Mouse (Mus musculus) kidney, adult 9 months (tissue): ENCODE data around the gene Alg14.

ENCODE experiments used
- DNase-seq: peaks from one replicate; pipeline ENCODE4 v3.0.0; 2022

Gene Alg14

DNA sequence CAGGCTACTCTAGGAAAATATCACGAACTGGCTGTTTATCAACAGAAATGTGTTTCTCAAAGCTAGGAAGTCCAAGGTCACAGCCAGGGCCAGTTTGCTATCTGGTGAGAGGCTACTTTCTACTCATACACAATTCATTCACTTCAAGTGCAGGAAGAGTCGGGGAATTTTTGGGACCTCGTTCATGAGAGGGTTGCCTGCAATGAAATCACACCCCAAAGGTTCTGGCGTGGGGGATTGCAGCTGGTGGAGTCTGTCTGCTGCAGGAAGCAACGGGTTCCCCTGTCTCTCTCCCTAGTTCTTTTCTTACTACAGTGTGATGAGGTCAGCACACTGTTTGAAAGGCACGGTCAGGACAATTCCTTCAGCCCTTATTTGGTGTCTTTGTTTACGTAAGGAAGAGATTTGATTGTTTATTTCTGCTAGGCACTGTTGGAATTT lies 48.8 kb downstream of the Alg14 start:
- no peak for DNase-seq

DNA sequence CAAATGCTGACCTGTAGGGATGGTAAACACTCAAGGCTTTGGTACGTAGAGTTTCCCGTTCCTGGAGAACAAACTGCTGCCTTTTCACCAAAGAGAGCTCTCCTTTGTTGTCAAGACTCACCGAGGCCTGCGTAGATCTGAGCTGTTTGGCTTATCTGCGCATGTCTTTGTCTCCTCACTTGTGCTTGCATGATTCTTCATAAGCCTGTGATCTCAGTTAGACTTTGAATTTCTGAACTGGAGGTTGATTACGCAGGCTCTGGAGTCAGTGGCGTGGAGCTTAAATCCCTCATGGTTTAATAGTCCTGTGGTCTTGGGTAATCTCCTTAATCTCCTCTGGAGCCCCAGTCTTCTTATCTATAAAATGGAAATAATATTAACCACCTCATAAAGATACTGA lies 51.7 kb downstream of the Alg14 start:
- DNase-seq: no peak

DNA sequence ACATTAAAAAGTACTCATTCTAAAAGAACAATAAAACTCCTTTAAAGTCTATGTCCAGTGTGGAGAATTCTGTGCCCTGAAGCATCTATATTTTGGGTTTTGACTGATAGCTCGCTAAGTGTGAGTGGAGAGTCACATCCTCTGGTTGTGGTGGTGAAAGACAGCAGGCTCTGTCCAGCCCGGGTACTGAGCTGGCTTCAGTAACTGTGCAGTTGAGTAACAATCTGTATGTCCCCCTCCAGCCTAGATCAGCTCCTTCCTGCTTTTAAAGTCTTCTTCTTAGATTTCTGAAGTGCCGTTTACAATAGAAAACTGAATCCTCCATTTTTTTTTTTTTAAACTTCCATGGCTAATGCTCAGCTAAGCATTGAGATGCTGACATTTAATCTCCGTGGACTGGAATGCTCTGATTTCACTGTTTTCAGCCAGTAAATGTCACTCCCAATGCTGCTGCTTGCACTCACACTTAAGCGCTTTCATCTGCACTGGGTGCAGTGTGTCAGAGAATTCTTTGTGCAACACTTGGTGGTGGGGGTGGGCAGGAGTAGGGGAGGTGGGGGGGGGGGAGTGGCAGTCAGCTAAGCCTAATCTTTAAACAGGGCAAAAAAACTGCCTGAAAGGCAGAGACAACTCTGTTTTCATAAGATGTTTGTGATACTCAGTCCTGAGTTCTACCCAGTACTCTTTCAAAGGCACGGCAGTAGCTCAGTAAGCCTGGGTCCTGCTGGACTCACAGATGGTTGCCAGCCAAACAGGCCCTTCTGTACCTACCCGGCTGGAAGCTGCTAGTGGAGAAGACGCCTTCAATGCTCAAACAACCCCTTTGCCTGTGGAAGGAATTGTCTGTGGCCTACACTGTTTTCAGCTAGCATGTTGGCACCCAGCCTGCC lies 52.7 kb downstream of the Alg14 start:
- no peak for DNase-seq

DNA sequence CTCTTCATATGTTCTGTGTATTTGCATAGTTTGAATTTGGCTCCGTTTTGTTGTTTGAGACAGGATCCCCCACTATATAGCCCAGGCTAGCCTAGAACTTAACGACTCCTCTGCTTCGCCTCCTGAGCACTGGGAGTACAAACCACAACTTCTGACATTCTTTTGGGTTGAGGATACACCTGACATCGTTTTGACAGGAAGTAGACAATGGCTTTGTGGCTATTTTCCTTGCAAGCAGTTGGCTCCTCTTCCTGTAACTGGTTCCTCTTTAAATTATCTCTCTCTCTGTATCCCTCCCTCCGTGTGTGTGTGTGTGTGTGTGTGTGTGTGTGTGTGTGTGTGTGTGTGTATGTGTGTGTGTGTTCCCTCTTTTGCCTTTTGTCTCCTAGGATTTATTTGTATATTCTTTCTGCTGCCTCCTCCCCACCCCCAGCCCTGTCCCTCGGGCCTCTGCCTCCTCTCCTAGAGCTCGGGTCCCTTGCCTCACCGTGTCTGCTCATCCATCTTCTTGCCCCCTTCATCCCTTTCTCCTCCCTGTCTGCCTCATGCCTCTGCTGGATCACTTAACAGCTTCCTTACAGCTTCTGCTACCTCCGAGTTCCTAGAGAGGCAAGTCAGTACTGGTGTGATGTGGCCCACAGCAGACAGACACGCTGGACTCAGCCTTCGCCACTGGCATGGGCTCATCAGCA lies 53.5 kb downstream of the Alg14 start:
- no peak for DNase-seq

DNA sequence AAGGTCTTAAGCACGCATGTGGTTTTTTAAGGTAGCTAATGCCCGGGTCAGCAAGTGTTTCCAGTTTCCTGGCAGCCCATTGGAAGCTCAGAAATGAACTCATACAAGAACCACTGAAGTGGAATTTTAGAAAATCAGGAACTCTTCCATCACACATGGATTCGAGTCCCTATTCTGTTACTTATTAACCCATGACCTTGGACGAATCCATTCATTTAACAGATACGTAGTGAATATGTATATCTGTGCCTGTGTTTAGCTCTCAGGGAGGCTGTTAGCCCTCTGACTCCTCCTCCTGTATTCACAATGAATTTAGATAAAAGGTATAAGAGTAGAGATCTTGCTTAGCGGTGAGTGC lies 54.0 kb downstream of the Alg14 start:
- DNase-seq: peak; percentile 52

DNA sequence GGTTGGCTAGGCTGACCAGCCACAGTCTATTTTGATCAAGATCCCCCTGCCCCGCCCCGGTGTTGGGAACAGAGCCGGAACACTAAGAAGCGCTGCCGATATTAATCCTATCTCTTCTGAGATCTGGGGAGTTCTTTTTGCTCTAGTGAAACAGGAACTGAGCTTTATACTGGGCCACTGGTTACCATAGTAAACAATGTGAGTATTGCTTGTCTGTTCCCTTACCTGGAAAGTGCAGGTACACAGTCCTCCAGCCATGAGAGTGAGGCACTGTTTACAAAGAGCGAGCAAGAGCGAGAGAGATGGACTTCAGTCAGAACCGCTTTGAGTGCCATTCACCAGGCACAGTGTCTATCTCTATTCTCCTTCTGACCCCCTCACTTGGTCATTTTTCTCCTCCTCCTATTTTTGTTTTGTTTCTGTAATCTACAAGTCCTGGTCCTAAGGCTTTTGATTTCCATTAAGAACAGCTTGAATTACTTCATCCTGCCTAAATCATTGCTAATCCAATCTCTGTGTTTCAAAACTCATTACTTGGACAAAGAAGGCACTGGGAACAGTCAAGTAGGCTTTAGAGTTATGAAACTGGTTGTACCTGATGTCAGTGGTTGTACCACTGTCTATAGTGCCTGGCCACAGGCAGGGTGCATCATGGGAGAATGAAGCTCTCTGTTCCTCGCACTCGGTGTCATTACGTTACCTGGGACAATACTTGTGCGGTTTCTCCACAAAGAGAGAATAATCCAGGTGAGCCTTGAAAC lies 55.1 kb downstream of the Alg14 start:
- DNase-seq: no peak

DNA sequence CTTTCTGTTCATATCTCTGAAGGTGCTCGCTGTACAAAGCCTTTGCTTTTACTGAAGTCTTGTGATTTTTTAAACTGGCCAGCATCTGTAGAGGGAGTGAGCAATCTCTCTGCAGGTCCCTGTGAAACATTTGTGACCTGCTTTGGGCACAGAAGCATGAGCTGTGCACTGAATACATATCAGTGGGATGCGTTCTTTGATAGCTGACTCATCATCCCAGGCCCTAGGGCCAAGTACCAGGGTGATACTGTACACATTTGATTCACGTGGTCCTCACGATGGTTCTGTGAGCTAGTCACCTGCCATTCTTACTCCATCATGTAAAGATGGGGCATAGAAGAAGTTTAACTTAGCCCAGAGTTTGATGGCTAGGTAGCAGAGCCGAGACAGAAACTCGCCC lies 57.2 kb downstream of the Alg14 start:
- DNase-seq: no peak

DNA sequence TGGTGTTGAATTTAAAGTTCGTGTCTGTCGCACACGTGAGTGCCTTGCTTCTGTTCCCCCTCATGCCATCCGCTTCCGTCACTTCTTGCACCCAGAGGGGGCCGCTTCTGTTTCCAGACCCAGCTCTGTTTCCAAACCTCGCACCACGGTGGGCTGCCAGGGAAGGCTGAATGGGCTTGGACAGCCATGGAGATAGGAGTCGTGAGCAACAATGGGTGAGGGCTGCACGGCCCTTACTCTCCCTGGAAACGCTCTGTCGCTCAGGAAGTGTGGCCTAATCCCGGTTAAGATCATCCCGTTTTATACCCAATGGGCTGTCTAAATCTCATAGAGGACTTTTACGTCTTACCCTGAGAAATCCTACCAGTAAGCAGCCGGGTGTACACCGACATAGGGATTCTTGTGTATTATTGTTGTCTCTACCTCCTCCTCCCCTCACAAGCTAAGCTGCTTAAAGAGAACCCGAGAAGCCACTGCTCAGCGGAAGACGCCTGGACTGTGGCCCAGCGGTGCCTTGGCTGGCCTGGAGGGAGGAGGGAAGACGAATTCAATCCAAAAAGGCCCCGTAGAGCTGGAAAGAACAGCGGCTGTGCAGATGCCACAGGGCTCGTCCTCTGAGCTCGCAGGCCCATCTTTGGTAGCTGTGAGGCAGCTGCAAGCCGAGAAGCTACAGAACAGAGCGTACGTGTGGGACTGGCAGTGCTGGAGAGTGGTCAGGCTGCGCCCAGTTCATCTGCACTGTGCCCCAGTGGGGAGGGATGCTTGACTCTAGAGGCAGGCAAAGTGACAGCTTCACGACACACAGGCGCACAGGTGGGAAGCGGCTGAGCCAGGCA lies 58.0 kb downstream of the Alg14 start:
- no peak for DNase-seq

DNA sequence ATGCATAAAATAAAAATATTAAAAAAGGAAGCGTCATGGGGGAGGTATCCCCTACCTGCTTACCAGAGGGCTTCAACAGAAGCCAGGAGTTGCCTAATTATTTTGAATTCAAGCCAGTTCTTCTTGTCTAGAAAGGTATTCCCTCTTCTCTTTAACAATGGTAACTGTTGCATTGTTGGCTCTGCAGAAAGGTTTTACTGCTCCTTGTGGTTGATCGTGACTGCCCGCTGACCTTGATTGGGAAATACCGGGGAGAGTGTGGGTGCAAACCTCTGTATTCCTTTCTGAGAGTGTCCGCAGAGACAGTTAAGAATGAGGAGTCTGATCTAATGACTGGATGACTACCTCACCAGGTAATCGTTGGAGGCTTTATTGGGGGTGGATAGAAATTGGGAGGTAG lies 59.7 kb downstream of the Alg14 start:
- no peak for DNase-seq

DNA sequence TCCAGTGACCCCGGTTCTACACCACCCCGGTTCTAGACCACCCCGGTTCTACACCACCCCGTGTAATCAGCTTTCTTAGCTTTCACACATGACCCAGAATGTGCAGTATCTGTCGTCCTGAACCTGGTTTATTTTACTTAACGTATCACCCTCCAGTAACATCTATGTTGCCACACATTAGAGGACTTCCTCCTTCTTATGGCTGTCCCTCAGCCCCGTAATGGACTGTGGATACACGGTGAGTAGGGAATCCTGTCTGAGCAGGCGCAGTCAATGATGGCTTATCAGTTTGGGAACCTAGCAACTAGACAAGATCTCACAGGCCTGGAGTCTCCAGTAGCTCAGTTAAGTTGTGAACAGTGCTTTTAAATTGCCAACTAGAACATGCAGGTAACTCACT lies 62.7 kb downstream of the Alg14 start:
- DNase-seq: no peak

DNA sequence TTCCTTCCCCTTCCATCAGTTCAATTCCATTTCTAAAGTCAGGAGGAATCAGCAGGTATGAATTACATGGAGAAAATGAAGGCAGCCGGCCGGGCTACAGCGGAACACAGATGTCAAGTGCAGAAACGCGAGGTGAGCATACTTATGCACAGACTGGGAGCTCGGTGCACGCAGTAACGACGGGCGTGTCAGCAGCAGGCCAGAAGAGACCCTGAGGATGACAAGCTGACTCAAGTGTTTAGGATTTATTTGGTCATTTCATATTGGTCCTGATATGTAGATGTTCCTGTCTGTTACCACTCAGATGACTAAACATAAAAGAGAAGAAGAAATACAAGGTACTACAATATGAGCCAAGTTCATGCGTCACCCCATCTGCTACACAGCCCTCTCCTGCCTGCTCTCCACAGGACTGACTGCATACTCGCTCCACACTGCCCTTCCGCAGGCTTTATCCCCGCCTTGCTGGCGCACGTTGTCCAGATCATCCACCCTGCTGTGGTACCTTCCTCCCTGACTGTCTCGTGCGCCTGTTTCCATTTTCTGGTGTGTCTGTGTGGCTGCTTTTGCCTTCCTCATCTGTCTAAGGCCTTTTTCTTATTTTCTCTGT lies 63.4 kb downstream of the Alg14 start:
- no peak for DNase-seq

DNA sequence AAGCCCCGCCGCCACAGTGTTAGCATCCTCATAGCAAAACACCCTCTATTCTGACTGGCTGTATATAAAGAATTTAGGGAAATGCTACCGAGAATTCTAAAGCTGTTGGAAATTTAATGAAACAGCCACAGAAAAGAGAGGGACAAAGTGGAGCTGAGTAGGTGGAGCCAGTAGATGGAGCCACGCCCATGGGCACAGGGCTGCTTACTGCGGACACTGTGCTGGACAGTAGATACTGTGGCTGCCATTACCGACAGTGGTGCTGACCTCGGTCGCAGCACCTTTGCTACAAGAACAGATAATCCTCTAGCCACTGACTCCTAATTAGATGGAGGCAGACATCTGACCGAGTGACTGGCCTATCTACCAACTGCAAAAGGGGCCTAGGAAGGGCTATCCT lies 64.0 kb downstream of the Alg14 start:
- no peak for DNase-seq

DNA sequence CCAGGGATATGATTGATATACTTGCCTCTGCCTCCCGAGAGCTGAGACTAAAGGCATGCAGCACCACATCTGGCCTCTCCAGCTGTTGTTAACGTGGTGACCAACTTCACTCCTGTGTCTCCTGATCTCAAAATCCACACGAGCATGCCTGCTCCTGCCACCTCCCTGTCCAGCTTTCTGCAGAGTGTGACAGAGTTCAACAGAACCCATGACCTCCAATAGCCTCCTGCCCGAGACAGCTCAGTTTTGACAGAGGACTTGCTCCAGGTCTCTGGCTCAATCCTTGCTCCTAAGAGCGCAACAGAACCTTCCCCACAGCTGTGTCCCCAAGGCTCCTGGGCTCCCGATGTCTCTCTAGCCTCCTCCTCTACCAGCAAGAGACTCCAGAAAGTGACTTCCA lies 64.5 kb downstream of the Alg14 start:
- no peak for DNase-seq

DNA sequence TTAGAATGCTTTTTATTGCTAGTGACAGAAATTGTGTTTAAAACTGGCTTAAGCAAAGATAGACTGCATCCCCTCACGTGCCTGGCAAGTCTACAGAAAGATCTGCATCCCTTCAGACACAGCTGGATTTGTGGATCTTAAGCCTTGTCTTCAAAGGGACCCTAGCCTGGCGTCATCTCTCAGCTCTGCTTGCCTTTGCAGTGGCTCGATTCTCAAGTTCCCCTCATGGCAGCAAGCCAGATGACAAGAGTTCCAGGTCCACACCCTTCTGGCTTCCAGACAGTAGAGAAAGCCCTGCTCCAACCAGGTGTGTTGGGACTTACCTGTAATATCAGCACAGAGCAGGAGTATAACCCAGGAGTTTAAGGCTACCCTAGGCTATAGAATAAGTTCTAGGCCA lies 65.5 kb downstream of the Alg14 start:
- no peak for DNase-seq

DNA sequence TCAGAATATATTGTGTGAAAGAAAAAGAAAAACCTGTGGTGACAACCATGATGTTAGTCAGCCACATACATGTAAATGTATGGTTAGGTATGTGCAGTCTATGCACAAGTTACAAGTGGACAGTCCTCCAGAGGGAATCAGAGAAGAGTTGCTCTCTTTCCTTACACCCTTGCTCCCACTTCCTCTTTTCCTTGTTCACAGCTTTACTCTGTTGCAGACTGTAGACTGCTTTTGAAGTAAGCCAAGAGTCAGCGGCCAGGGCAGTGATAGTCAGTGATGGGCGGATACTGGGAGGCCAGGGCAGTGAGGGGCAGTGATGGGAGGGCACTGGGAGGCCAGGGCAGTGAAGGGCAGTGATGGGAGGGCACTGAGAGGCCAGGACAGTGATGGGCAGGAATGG lies 66.7 kb downstream of the Alg14 start:
- DNase-seq: no peak

DNA sequence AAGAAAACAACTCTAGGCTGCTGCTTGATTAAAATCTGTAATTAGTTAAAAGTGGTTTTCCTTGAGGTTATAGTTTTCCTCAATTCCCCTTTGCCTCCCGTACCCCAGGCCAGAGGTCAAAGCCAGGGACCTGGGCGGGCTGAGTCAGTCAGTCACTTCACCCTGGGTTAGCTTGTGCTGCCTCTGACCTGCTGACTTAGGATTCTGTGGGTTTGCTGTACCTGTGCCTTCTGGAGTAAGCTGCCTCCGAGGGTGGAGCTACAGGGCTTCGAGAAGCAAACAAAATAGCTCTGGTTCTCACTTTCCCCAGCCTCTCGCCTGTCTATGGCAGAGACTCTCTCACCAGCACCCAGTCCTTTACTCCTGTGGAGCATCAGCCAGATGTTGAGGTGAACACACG lies 67.3 kb downstream of the Alg14 start:
- DNase-seq: peak; percentile 30

DNA sequence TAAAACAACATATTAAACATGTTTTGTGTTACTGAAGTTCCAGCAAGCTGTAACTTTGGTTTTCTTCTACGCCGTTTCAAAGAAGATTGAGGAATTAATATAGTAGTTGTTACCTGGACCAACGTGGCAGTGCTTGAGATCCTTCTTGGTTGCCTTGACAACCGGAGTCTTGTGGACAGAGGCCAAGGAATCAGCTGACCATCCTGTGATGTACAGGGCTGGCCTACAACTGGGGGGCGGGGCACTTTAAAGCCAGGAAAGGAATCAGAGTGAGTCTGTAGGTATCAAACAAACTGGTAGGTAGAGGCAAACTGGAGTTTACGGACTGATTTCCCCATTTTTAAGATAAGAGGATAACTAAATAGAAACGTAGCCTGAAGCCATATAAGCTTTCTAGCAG lies 67.7 kb downstream of the Alg14 start:
- DNase-seq: peak; percentile 41

DNA sequence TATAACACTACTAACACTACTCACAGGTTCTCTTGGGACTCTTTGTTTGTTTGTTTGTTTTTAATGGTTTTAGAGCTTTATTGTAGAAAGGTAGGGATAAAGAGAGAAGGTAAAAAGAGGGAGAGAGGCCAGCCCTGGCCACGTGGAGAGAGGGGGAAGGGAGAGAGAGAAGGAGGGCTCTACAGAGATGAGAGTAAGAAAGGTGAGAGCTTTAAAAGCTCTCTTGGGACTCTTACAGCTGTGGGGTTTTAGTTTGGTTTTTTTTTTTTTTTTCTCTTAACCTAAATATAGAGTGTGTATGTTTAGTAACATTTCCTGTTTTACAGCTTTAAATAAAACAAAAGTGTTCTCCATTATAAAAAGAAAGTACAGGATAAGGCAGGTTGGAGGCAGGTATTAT lies 70.4 kb downstream of the Alg14 start:
- DNase-seq: no peak

DNA sequence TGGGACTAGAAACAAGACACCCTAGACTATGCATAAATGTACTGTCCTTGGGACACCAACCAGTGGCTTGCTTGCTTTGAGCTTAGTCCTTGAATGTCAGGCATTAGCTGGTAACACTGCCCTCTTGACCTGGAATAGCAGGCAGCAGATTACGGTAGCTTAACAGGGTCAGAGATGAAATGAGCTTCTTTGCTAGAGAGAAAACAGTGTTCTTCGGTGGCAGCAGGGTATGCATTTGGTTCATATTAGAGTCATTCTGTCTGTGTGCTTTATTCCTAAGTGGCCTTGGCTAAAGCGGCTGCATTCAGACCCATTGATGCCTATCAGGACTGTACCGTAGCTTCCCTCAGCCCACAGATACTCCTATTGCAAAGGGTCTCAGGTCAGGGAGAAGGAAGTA lies 72.8 kb downstream of the Alg14 start:
- no peak for DNase-seq

DNA sequence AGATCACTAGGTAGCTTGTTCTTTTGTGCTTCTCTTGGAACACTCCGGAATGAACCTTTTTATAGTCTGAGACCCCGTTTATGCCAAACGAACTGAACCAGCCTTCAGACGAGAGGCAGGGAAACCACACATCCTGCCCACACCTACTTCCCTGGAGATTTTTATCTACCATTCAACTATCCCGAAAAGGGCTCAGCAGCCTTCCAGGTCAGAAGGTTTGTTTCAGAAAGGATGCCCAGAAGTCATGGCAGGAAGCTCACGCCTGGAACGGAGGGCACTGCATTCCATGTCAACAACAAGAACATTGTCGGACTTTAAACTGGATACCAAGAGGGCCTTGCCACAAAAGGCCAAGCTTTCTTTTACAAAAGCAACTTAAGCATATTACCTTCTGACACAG lies 73.6 kb downstream of the Alg14 start:
- peak; percentile 67 for DNase-seq

DNA sequence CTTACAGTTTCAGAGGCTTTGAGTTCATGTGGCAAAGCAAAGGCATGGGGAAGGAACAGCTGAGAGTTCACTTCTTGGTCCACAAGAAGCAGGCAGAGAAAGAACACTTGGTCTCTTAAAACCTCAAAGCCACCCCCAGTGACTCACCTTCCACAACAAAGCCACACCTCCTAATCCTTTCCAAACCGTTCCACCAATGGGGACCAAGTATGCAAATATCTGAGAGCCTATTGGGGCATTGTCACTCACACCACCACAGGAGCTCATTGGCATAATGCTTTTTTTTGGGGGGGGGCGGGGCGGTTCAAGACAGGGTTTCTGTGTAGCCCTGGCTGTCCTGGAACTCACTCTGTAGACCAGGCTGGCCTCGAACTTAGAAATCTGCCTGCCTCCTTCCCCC lies 77.0 kb downstream of the Alg14 start:
- no peak for DNase-seq

DNA sequence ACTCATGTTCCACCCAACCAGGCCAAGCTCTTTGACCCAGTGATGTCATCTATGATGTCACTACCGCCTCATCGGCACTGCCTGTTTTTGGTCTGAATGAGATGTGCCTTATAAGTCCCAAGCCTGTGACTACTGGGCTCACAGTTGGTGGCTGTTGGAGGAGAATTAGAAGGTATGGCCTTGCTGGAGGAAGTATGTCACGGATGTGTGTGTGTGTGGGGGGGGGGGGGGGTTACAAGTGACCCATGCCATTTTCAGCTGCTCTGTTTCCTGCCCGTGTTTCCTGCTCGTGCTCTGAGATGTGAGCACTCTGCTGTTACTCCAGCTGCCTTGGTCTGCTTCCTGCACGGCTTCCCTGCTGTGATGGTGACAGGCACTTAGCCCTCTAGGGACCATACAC lies 77.9 kb downstream of the Alg14 start:
- DNase-seq: no peak

DNA sequence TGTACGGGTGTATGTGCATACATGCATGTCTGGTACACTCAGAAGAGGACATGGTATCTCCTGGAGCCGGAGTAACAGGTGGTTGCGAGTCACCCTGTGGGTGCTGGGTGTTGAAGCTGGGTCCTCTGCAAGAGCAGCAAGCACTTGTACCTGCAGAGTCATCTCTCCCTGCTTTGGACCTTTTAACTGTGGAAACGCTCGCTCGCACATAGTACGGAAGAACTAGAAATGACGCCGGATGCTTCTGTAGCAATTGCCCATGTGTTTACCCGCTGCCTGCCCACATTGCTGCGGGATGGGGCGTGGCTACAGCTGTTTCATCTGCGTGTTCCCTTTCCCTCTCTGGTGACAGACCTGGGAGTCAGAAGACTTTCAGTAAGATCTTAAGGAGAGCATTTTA lies 78.7 kb downstream of the Alg14 start:
- no peak for DNase-seq
